In genomic region chr11:78522481-78522997, GRCm38 (mm10) we compare ENCODE assay signal across 11 mouse cellular contexts. TPM values are rescaled to one million over a fixed set of nuclear protein-coding genes. Genes with fewer than 3 reads are reported as not detected.
A peak's percentile ranks its signal among the peaks of the same experiment; 100 is the strongest.
DNase-seq lines count a peak whose midpoint lies in the region; ATAC-seq and TF ChIP-seq lines count a peak whose summit lies in the region.
"Had no signal": no experiment of that assay in that cellular context is flagged by ENCODE, and none has a peak within 500 bp of the region (broad histone marks: within the 10 kb centered on the region; RNA-seq: fewer than 3 reads in every experiment).

No protein-coding gene starts in this region.

- H3ac ChIP-seq in myocyte (ENCODE audit: control insufficient read depth, insufficient read length): no peak overlapping the region

- H3K9ac ChIP-seq in embryonic facial prominence, embryonic 14.5 days (ENCODE audit: low read depth, low read length): no peak overlapping the region
- H3K9ac ChIP-seq in liver, adult 2 months (ENCODE audit: low read depth, low read length): no peak overlapping the region
- H3K9ac ChIP-seq: embryonic facial prominence, embryonic 12.5 days had no signal

- no peak overlapping the region for H3K4me3 ChIP-seq in embryonic facial prominence, embryonic 14.5 days (ENCODE audit: low read depth, low read length)
- no peak overlapping the region for H3K4me3 ChIP-seq in embryonic facial prominence, embryonic 10.5 days
- no peak overlapping the region for H3K4me3 ChIP-seq in liver, adult 2 months (ENCODE audit: insufficient read depth, low read depth, low read length)
- H3K4me3 ChIP-seq in myocyte: no peak overlapping the region
- H3K4me3 ChIP-seq: embryonic facial prominence, embryonic 12.5 days had no signal

- no peaks in the 10 kb centered on the region for H3K9me3 ChIP-seq in embryonic facial prominence, embryonic 14.5 days (ENCODE audit: control insufficient read depth, low read length)
- no peaks in the 10 kb centered on the region for H3K9me3 ChIP-seq in embryonic facial prominence, embryonic 10.5 days
- H3K9me3 ChIP-seq: embryonic facial prominence, embryonic 12.5 days had no signal

- 73% methylated on average over 1 of the region's 1 CpGs for WGBS in embryonic facial prominence, embryonic 14.5 days
- WGBS in embryonic facial prominence, embryonic 10.5 days: 90% methylated on average over 1 of the region's 1 CpGs
- WGBS in liver, adult 2 months: 77% methylated on average over 1 of the region's 1 CpGs

- TF ChIP-seq CTCF in liver, adult 2 months (IDR thresholded peaks at IDR 0.05; ENCODE audit: low read depth, low read length): peak; percentile 36; the same call in 1 of the 2 replicates

- peaks cover 100% of the 10 kb centered on the region for H3K36me3 ChIP-seq in embryonic facial prominence, embryonic 14.5 days (ENCODE audit: control insufficient read depth, insufficient read depth, low read length)
- H3K36me3 ChIP-seq in embryonic facial prominence, embryonic 10.5 days (replicated peaks): peaks cover 100% of the 10 kb centered on the region
- peaks cover 68% of the 10 kb centered on the region for H3K36me3 ChIP-seq in liver, adult 2 months (ENCODE audit: control insufficient read depth, insufficient read depth, low read length)
- peaks cover 67% of the 10 kb centered on the region for H3K36me3 ChIP-seq in myocyte (ENCODE audit: control insufficient read depth, insufficient read depth)

- no peak for ATAC-seq in embryonic facial prominence, embryonic 14.5 days (ENCODE audit: low read depth)

- H3K27me3 ChIP-seq in embryonic facial prominence, embryonic 14.5 days (replicated peaks; ENCODE audit: control insufficient read depth, insufficient read depth, low read length): no peaks in the 10 kb centered on the region
- no peaks in the 10 kb centered on the region for H3K27me3 ChIP-seq in embryonic facial prominence, embryonic 10.5 days (replicated peaks; ENCODE audit: low read depth, poor library complexity, severe bottlenecking)
- H3K27me3 ChIP-seq in liver, adult 2 months (ENCODE audit: control insufficient read depth, insufficient read depth, low read length): no peaks in the 10 kb centered on the region
- H3K27me3 ChIP-seq in myocyte (ENCODE audit: control insufficient read depth, insufficient read depth, insufficient read length): no peaks in the 10 kb centered on the region
- H3K27me3 ChIP-seq: embryonic facial prominence, embryonic 12.5 days had no signal

- no peak for TF ChIP-seq POLR2A in liver, adult 2 months (IDR thresholded peaks at IDR 0.05; ENCODE audit: extremely low read depth, insufficient read depth, low read length)
- TF ChIP-seq POLR2A in myocyte (IDR thresholded peaks at IDR 0.05; ENCODE audit: insufficient read length, low read depth): no peak

- no peaks in the 10 kb centered on the region for H3K4me1 ChIP-seq in embryonic facial prominence, embryonic 14.5 days (ENCODE audit: control insufficient read depth, insufficient read depth, low read length)
- no peaks in the 10 kb centered on the region for H3K4me1 ChIP-seq in embryonic facial prominence, embryonic 10.5 days
- no peaks in the 10 kb centered on the region for H3K4me1 ChIP-seq in liver, adult 2 months (ENCODE audit: control insufficient read depth, insufficient read depth, low read length)
- H3K4me1 ChIP-seq: embryonic facial prominence, embryonic 12.5 days had no signal

- H3K4me2 ChIP-seq in embryonic facial prominence, embryonic 14.5 days (ENCODE audit: low read depth, low read length): no peak overlapping the region
- H3K4me2 ChIP-seq in myocyte (ENCODE audit: low read depth): no peak overlapping the region
- H3K4me2 ChIP-seq: embryonic facial prominence, embryonic 12.5 days had no signal

- no peaks in the 10 kb centered on the region for H3K79me2 ChIP-seq in liver, adult 2 months (ENCODE audit: control insufficient read depth, insufficient read depth, low read length)
- H3K79me2 ChIP-seq in myocyte (ENCODE audit: control insufficient read depth, insufficient read depth): no peaks in the 10 kb centered on the region

- no peak overlapping the region for H3K27ac ChIP-seq in embryonic facial prominence, embryonic 14.5 days (replicated peaks; ENCODE audit: low read depth, low read length)
- no peak overlapping the region for H3K27ac ChIP-seq in embryonic facial prominence, embryonic 10.5 days (replicated peaks)
- H3K27ac ChIP-seq in liver, adult 2 months (replicated peaks; ENCODE audit: insufficient read depth, low read depth, low read length): no peak overlapping the region
- H3K27ac ChIP-seq: embryonic facial prominence, embryonic 12.5 days; macrophage had no signal

- peak; percentile 27 for DNase-seq in embryonic facial prominence, embryonic 14.5 days (ENCODE audit: low spot score)
- no peak for DNase-seq in embryonic facial prominence, embryonic 10.5 days (ENCODE audit: low spot score)
- no peak for DNase-seq in liver, adult 2 months (ENCODE audit: extremely low read depth, low read depth, low spot score)
- no peak for DNase-seq in liver
- peak; percentile 83 for DNase-seq in adipocyte (ENCODE audit: low spot score)
- DNase-seq in adrenal gland, adult 18-20 months (ENCODE audit: low spot score in 2 of 2): no peak
- DNase-seq in thymus, postnatal 25 days: no peak

TF ChIP-seq in myocyte, 11 proteins besides CTCF, POLR2A, EP300 and RAD21:
- peak; percentile 20 for TF ChIP-seq POLR2AphosphoS2 (IDR thresholded peaks at IDR 0.05; ENCODE audit: insufficient read length, low read depth)
- TF ChIP-seq MAX (IDR thresholded peaks at IDR 0.05; ENCODE audit: low read depth): no peak
- no peak for TF ChIP-seq USF1 (IDR thresholded peaks at IDR 0.05; ENCODE audit: low read depth)
- TF ChIP-seq TCF12 (IDR thresholded peaks at IDR 0.05; ENCODE audit: insufficient read depth, poor library complexity, severe bottlenecking): no peak
- TF ChIP-seq SRF (IDR thresholded peaks at IDR 0.05; ENCODE audit: control insufficient read depth, insufficient read length, low read depth): no peak
- TF ChIP-seq MYOG (IDR thresholded peaks at IDR 0.05; ENCODE audit: control insufficient read depth in 1 of 3, insufficient read depth in 1 of 3, insufficient read length in 2 of 3, low read depth in 2 of 3): no peak
- TF ChIP-seq CEBPB (IDR thresholded peaks at IDR 0.05; ENCODE audit: insufficient read depth, poor library complexity, severe bottlenecking): no peak
- no peak for TF ChIP-seq TCF3 (IDR thresholded peaks at IDR 0.05; ENCODE audit: insufficient read length, low read depth)
- TF ChIP-seq E2F4 (IDR thresholded peaks at IDR 0.05; ENCODE audit: insufficient read depth): no peak

RNA-seq across cellular contexts. Expression of gene Poldip2, which starts 10.5 kb away (rescaled TPM):
- 152 and 156 TPM in 2 replicates for polyA plus RNA-seq in embryonic facial prominence, embryonic 14.5 days (2014; fragmentation: Nextera tagmentation; extraction: Ambion mirVana)
- 175 and 178 TPM in 2 replicates for polyA plus RNA-seq in embryonic facial prominence, embryonic 10.5 days (2016; fragmentation: Nextera tagmentation; extraction: Ambion mirVana)
- 63.5 and 67.5 TPM in 2 replicates for total RNA-seq in liver, adult 2 months (2014; rRNA removed)
- polyA plus RNA-seq in liver, adult 2 months (2012; rRNA removed): 77.6 and 80.9 TPM in 2 replicates
- 103 TPM for polyA plus RNA-seq in myocyte (2012; fragmentation: generic; extraction: Trizol)
- 100 to 1,000 TPM; 153 to 166 TPM for total RNA-seq in adrenal gland, adult 18-20 months (2021)

RNA-seq across cellular contexts. Expression of gene Tmem199, which starts 10.6 kb away (rescaled TPM):
- 39.0 and 39.8 TPM in 2 replicates for polyA plus RNA-seq in embryonic facial prominence, embryonic 14.5 days (2014; fragmentation: Nextera tagmentation; extraction: Ambion mirVana)
- polyA plus RNA-seq in embryonic facial prominence, embryonic 10.5 days (2016; fragmentation: Nextera tagmentation; extraction: Ambion mirVana): 75.9 and 76.0 TPM in 2 replicates
- total RNA-seq in liver, adult 2 months (2014; rRNA removed): 7.7 and 10.8 TPM in 2 replicates
- 5.9 and 6.1 TPM in 2 replicates for polyA plus RNA-seq in liver, adult 2 months (2012; rRNA removed)
- polyA plus RNA-seq in myocyte (2012; fragmentation: generic; extraction: Trizol): 35.0 TPM
- total RNA-seq in adrenal gland, adult 18-20 months (2021): 10 to 100 TPM; 27.8 to 28.0 TPM

RNA-seq across cellular contexts. Expression of gene Tnfaip1, which starts 13.6 kb away (rescaled TPM):
- polyA plus RNA-seq in embryonic facial prominence, embryonic 14.5 days (2014; fragmentation: Nextera tagmentation; extraction: Ambion mirVana): 76.0 and 83.0 TPM in 2 replicates
- polyA plus RNA-seq in embryonic facial prominence, embryonic 10.5 days (2016; fragmentation: Nextera tagmentation; extraction: Ambion mirVana): 91.6 and 92.4 TPM in 2 replicates
- 11.5 and 14.4 TPM in 2 replicates for total RNA-seq in liver, adult 2 months (2014; rRNA removed)
- 13.9 and 16.7 TPM in 2 replicates for polyA plus RNA-seq in liver, adult 2 months (2012; rRNA removed)
- polyA plus RNA-seq in myocyte (2012; fragmentation: generic; extraction: Trizol): 59.3 TPM
- total RNA-seq in adrenal gland, adult 18-20 months (2021): 10 to 100 TPM; 38.3 to 43.0 TPM

RNA-seq across cellular contexts. Expression of gene Ift20, which starts 13.6 kb away (rescaled TPM):
- polyA plus RNA-seq in embryonic facial prominence, embryonic 14.5 days (2014; fragmentation: Nextera tagmentation; extraction: Ambion mirVana): 172 and 178 TPM in 2 replicates
- polyA plus RNA-seq in embryonic facial prominence, embryonic 10.5 days (2016; fragmentation: Nextera tagmentation; extraction: Ambion mirVana): 84.2 and 95.2 TPM in 2 replicates
- 107 and 120 TPM in 2 replicates for total RNA-seq in liver, adult 2 months (2014; rRNA removed)
- 80.7 and 84.2 TPM in 2 replicates for polyA plus RNA-seq in liver, adult 2 months (2012; rRNA removed)
- polyA plus RNA-seq in myocyte (2012; fragmentation: generic; extraction: Trizol): 53.9 TPM
- 10 to 100 TPM; 91.4 to 96.0 TPM for total RNA-seq in adrenal gland, adult 18-20 months (2021)

RNA-seq across cellular contexts. Expression of gene Sebox, which starts 19.3 kb away (rescaled TPM):
- polyA plus RNA-seq in embryonic facial prominence, embryonic 14.5 days (2014; fragmentation: Nextera tagmentation; extraction: Ambion mirVana): 0.17 TPM in 1 of 2 replicates, not detected in the other
- not detected in 2 replicates for polyA plus RNA-seq in embryonic facial prominence, embryonic 10.5 days (2016; fragmentation: Nextera tagmentation; extraction: Ambion mirVana)
- 0.34 and 0.37 TPM in 2 replicates for total RNA-seq in liver, adult 2 months (2014; rRNA removed)
- 0.36 and 0.91 TPM in 2 replicates for polyA plus RNA-seq in liver, adult 2 months (2012; rRNA removed)
- polyA plus RNA-seq in myocyte (2012; fragmentation: generic; extraction: Trizol): not detected
- total RNA-seq in adrenal gland, adult 18-20 months (2021): not detected
- polyA plus RNA-seq: embryonic facial prominence, embryonic 12.5 days; intestine, embryonic 14.5 days; macrophage had no signal

Comparison
In these comparisons a context has a peak if more than half of its experiments do, and no peak if none do; other contexts are left out.
1. DNase-seq: peak in embryonic facial prominence, embryonic 14.5 days (single experiment) and adipocyte (single experiment); none in embryonic facial prominence, embryonic 10.5 days (single experiment), liver, adult 2 months (single experiment), liver (single experiment), adrenal gland, adult 18-20 months (0 of 2) and thymus, postnatal 25 days (single experiment).